Mouse (Mus musculus) CD8-positive naive resting alpha-beta T cell, adult 2 months (primary cell): Measurements from ENCODE around the gene Gpd2.

Source experiments
- DNase-seq, 2 experiments: peaks; one replicate each; pipeline ENCODE4 v3.0.0; 2022; ENCODE audit warnings: low read depth in 2 of 2, low spot score in 2 of 2

The Gpd2 gene

GRCm38 (mm10) chr2:57237475-57237919 lies at the start of gene Gpd2:
Gpd2 (plus strand) TSS chr2:57237635.
- DNase-seq: no peak

- no peak for DNase-seq
These were observed 49.2 kb upstream of the Gpd2 start for GRCm38 (mm10) chr2:57188237-57188636.

- DNase-seq: no peak
These were observed 46.6 kb upstream of the Gpd2 start for GRCm38 (mm10) chr2:57190884-57191283.

- no peak for DNase-seq
These were observed 38.4 kb upstream of the Gpd2 start for GRCm38 (mm10) chr2:57199046-57199445.

- no peak for DNase-seq
These were observed 28.9 kb upstream of the Gpd2 start for GRCm38 (mm10) chr2:57208472-57209083.

- DNase-seq: no peak
These were observed 26.1 kb upstream of the Gpd2 start for GRCm38 (mm10) chr2:57211049-57212001.

- no peak for DNase-seq
These were observed 24.1 kb upstream of the Gpd2 start for GRCm38 (mm10) chr2:57213364-57213763.

- DNase-seq: no peak
These were observed 14.0 kb upstream of the Gpd2 start for GRCm38 (mm10) chr2:57223288-57224026.

- DNase-seq: no peak
These were observed 12.2 kb upstream of the Gpd2 start for GRCm38 (mm10) chr2:57225236-57225635.

GRCm38 (mm10) chr2:57227425-57227824 lies 10.0 kb upstream of the Gpd2 start:
- no peak for DNase-seq

- DNase-seq: no peak
These were observed 7.7 kb upstream of the Gpd2 start for GRCm38 (mm10) chr2:57229647-57230240.

GRCm38 (mm10) chr2:57231432-57231831 lies 6.0 kb upstream of the Gpd2 start:
- no peak for DNase-seq

GRCm38 (mm10) chr2:57232328-57232727 lies 5.1 kb upstream of the Gpd2 start:
- no peak for DNase-seq

- no peak for DNase-seq
These were observed 1.2 kb upstream of the Gpd2 start for GRCm38 (mm10) chr2:57236246-57236645.

- no peak for DNase-seq
These were observed 409 bp upstream of the Gpd2 start for GRCm38 (mm10) chr2:57237026-57237425.

- peak; percentile 56 to 78 for DNase-seq
These were observed 632 bp downstream of the Gpd2 start for GRCm38 (mm10) chr2:57237920-57238613.

- peak; percentile 77 for DNase-seq
These were observed 1.3 kb downstream of the Gpd2 start for GRCm38 (mm10) chr2:57238614-57239165.

- no peak for DNase-seq
These were observed 1.9 kb downstream of the Gpd2 start for GRCm38 (mm10) chr2:57239356-57239755.

GRCm38 (mm10) chr2:57243987-57244386 lies 6.6 kb downstream of the Gpd2 start:
- no peak for DNase-seq

- DNase-seq: no peak
These were observed 8.4 kb downstream of the Gpd2 start for GRCm38 (mm10) chr2:57245721-57246328.
